Mouse (Mus musculus) neural tube, embryonic 11.5 days (tissue): ENCODE measurements at regions not wholly inside any gene's neighbourhood (a gene's known extent, or its start where the extent isn't known, plus 50 kb on each side); places are given as distances from the start of the nearest gene placed in this dataset.
A peak's percentile ranks its signal among the peaks of the same experiment; 100 is the strongest.

Source experiments
- ATAC-seq: fragments of 200-750 bp; cut with Nextera tagmentation; 2 replicates; pipeline ENCODE4 v1.8.0; 2017; ENCODE audit warnings: moderate number of reproducible peaks, mild to moderate bottlenecking, moderate TSS enrichment, moderate library complexity; ENCODE audit not compliant: insufficient read depth, low FRiP score, low TSS enrichment
- DNase-seq: peaks from one replicate; pipeline ENCODE4 v3.0.0-alpha.2; 2015; ENCODE audit warnings: low spot score
- H3K27ac ChIP-seq: fragments of 300-500 bp; sonication (generic); 2 replicates; pipeline ENCODE4 v1.5.1; 2014; ENCODE audit warnings: low read depth, mild to moderate bottlenecking, low read length
- H3K27me3 ChIP-seq: fragments of 300-500 bp; sonication (generic); 2 replicates; pipeline ENCODE4 v1.6.1; 2014; ENCODE audit warnings: mild to moderate bottlenecking, low read length, mixed read lengths; ENCODE audit not compliant: control insufficient read depth, insufficient read depth
- H3K36me3 ChIP-seq: fragments of 300-500 bp; sonication (generic); 2 replicates; pipeline ENCODE4 v1.6.1; 2014; ENCODE audit warnings: mild to moderate bottlenecking, low read length, moderate library complexity, mixed read lengths; ENCODE audit not compliant: control insufficient read depth, insufficient read depth
- H3K4me1 ChIP-seq: fragments of 300-500 bp; sonication (generic); 2 replicates; pipeline ENCODE4 v1.6.1; 2014; ENCODE audit warnings: low read length, mixed read lengths; ENCODE audit not compliant: control insufficient read depth, insufficient read depth
- H3K4me2 ChIP-seq: fragments of 300-500 bp; sonication (generic); 2 replicates; pipeline ENCODE4 v1.6.1; 2014; ENCODE audit warnings: low read depth, mild to moderate bottlenecking, moderate library complexity
- H3K4me3 ChIP-seq: fragments of 300-500 bp; sonication (generic); 2 replicates; pipeline ENCODE4 v1.5.1; 2014; ENCODE audit warnings: low read depth, low read length
- H3K9ac ChIP-seq: fragments of 300-500 bp; sonication (generic); 2 replicates; pipeline ENCODE4 v1.6.1; 2014; ENCODE audit warnings: mild to moderate bottlenecking, low read length
- H3K9me3 ChIP-seq: fragments of 300-500 bp; sonication (generic); 2 replicates; pipeline ENCODE4 v1.6.1; 2016; ENCODE audit warnings: low read length; ENCODE audit not compliant: control insufficient read depth
- WGBS: fragments of 180-500 bp; shearing (Covaris S2); extraction: QIAGEN DNeasy Blood & Tissue Kit; methylation state at CpG from one replicate; pipeline ENCODE4 v1.1.7; 2014; 5-methylcytosine and 5-hydroxymethylcytosine counted together

DNA sequence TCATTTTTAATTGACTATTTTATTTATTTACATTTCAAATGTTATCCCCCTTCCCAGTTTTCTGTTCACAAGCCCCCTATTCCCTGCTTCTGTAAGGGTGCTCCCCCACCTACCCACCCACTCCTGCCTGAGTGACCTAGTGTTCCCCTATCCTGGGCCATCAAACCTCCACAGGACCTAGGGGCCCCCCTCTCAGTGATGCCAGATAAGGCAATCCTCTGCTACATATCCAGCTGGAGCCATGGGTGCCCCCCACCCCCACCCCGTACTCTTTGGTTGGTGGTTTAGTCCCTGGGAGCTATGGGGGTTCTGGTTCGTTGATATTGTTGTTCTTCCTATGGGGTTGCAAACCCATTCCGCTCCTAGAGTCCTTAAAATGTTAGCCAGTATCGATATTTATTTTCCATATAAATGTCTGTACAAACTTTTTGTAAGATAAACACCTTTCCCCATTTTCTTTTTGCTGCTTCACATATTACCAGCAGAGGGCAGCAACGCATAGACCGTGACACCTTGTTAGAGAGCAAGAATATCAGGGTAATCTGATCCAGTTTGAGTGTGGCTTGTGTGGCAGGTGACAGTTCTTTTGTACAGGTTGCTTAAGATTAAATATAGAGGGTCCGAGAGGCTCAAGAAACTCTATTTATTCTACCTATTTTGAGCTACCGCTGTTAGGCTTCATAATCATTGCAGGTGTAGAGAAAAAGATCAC is 177.2 kb upstream of the Scn7a start:
- Histone ChIP-seq H3K36me3 (no peaks in the 10 kb centered on the region), H3K4me3 (no peak overlapping the region), H3K4me1 (no peaks in the 10 kb centered on the region), H3K4me2 (no peak overlapping the region), H3K9ac (no peak overlapping the region), H3K27ac (no peak overlapping the region), H3K27me3 (no peaks in the 10 kb centered on the region), H3K9me3 (no peaks in the 10 kb centered on the region)
- ATAC-seq (peak; percentile 77), DNase-seq (peak; percentile 35)
- WGBS: 32% methylated on average over 8 of the region's 8 CpGs

DNA sequence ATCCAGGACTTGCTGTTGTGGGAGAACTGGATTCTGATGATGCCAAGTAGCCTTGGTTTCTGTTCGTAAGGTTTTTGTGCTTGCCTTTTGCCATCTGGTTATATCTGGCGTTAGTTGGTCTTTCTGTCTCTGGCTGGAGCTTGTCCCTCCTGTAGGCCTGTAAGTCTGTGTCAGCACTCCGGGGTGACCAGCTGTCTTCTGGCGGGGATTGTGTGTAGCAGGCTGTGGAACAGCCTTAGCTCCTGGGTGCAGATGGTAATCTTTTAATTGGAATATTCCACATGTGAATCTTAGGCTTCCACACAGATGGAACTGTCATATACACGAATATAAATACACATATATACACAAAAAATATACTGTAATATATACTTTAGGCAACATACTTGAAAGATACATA is 156.5 kb upstream of the Scn7a start:
- no peak overlapping the region for H3K4me3 ChIP-seq
- WGBS: 84% methylated on average over 5 of the region's 5 CpGs

DNA sequence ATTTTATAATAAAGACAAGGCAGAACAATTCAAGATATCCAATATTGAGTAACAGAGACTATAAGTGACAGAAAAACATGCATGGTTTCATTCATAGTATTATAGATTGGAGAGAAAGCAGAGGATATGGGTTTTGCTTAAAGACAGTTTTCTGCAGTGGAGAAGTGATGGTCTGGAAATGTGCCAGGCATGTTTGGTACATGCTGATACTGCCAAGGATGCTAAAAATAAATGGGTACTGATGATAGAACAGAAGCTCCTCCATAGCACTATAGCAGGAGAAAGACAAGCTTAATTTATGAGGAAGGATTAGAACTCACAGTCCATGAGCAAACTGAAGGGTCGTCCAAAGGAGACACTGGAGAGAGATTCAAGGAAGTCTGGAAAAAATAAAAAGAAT is 113.3 kb upstream of the Scn7a start:
- H3K9me3 ChIP-seq: no peaks in the 10 kb centered on the region
- H3K4me3 ChIP-seq: no peak overlapping the region
- WGBS: 90% methylated on average over 1 of the region's 1 CpGs
- no peak overlapping the region for H3K4me2 ChIP-seq
- DNase-seq (no peak), ATAC-seq (no peak)
- H3K27me3 ChIP-seq: no peaks in the 10 kb centered on the region
- H3K9ac ChIP-seq: no peak overlapping the region
- H3K36me3 ChIP-seq: no peaks in the 10 kb centered on the region
- H3K4me1 ChIP-seq: no peaks in the 10 kb centered on the region
- no peak overlapping the region for H3K27ac ChIP-seq

More for the DNA sequence above, 156.5 kb upstream of the Scn7a start:
- DNase-seq (no peak), ATAC-seq (no peak)
- Histone ChIP-seq H3K36me3 (no peaks in the 10 kb centered on the region), H3K9me3 (no peaks in the 10 kb centered on the region), H3K27me3 (no peaks in the 10 kb centered on the region), H3K4me1 (no peaks in the 10 kb centered on the region), H3K27ac (no peak overlapping the region), H3K4me2 (no peak overlapping the region), H3K9ac (no peak overlapping the region)

DNA sequence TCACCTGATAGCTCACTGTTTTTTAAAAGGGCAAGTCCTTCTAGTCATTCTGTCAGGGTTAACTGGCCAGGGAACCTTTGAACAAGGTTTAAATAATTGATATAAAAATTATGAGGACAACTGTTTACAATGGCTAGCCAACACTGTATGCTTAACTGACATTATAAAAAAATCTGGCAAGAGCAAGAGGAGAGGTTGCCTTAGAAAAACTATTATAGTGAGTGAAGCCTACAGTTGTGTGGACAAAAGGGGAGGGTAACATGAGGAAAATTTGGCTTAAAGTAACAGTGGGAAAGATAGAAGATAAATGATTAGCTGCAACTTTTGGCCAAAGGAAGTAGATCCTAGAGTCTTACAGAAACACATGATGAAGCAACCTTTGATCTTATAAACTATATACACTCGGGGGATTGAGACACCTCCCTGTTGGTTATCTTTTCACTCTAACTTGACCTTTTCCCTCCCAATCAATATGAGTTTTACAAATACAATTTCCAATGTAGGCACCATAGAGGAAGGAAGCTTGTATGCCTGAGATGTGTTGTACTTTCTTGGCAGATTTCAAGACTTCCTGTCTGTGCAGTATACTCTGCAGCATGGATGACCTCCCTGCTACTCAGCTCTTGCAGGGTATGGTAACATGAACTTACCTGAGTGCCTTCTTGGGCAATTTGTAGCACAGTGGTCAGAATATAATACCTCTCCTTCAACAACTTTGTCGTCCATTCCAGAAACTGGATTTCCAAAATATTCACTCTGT is 82.9 kb upstream of the Scn7a start:
- H3K27ac ChIP-seq: no peak overlapping the region
- no peak for DNase-seq
- H3K9me3 ChIP-seq: no peaks in the 10 kb centered on the region
- ATAC-seq: no peak
- H3K27me3 ChIP-seq: no peaks in the 10 kb centered on the region
- H3K36me3 ChIP-seq: no peaks in the 10 kb centered on the region
- WGBS: 88% methylated on average over 2 of the region's 2 CpGs
- no peaks in the 10 kb centered on the region for H3K4me1 ChIP-seq
- H3K4me3 ChIP-seq: no peak overlapping the region
- no peak overlapping the region for H3K9ac ChIP-seq
- H3K4me2 ChIP-seq: no peak overlapping the region
